In genomic region chr4:151285905-151286445, GRCm38 (mm10) we compare ENCODE assay signal across 21 mouse cellular contexts.
DNase-seq lines count a peak whose midpoint lies in the region; ATAC-seq and TF ChIP-seq lines count a peak whose summit lies in the region.
"Had no signal": no experiment of that assay in that cellular context is flagged by ENCODE, and none has a peak within 500 bp of the region (broad histone marks: within the 10 kb centered on the region; RNA-seq: fewer than 3 reads in every experiment).

No protein-coding gene starts in this region.

- ATAC-seq in forebrain, postnatal 0 days, result 0 out of 2 replicates have a peak, but pooled peaks have one; percentile 18
- ATAC-seq in forebrain, embryonic 11.5 days (replicated peaks; ENCODE audit: low FRiP score), result no peak
- no peak for ATAC-seq in midbrain, embryonic 14.5 days (ENCODE audit: low FRiP score, low TSS enrichment)
- ATAC-seq in hindbrain, embryonic 14.5 days (ENCODE audit: low FRiP score), result 0 out of 2 replicates have a peak, but pooled peaks have one; percentile 23
- no peak for ATAC-seq in neural tube, embryonic 13.5 days (ENCODE audit: low read depth)
- no peak for ATAC-seq in intestine, postnatal 0 days
- ATAC-seq: lung, postnatal 0 days; midbrain, embryonic 15.5 days had no signal

- H3K9ac ChIP-seq in forebrain, postnatal 0 days, result no peak overlapping the region
- H3K9ac ChIP-seq in forebrain, embryonic 11.5 days (ENCODE audit: low read length), result no peak overlapping the region
- no peak overlapping the region for H3K9ac ChIP-seq in midbrain, embryonic 14.5 days (replicated peaks; ENCODE audit: low read length)
- H3K9ac ChIP-seq in hindbrain, embryonic 14.5 days, result no peak overlapping the region
- H3K9ac ChIP-seq in neural tube, embryonic 13.5 days, result no peak overlapping the region
- no peak overlapping the region for H3K9ac ChIP-seq in intestine, postnatal 0 days (ENCODE audit: low read depth, low read length)
- H3K9ac ChIP-seq: heart, embryonic 13.5 days; midbrain, embryonic 15.5 days had no signal

- H3K4me1 ChIP-seq in forebrain, postnatal 0 days (ENCODE audit: insufficient read depth), result no peaks in the 10 kb centered on the region
- 0 out of 2 replicates have a peak, but pooled peaks cover 1% of the 10 kb centered on the region for H3K4me1 ChIP-seq in forebrain, embryonic 11.5 days (replicated peaks; ENCODE audit: control insufficient read depth, insufficient read depth, low read length)
- H3K4me1 ChIP-seq in midbrain, embryonic 14.5 days (ENCODE audit: control insufficient read depth, insufficient read depth, low read length), result peaks cover 11% of the 10 kb centered on the region
- peaks cover 24% of the 10 kb centered on the region for H3K4me1 ChIP-seq in midbrain, embryonic 10.5 days
- H3K4me1 ChIP-seq in hindbrain, embryonic 14.5 days (replicated peaks; ENCODE audit: control insufficient read depth, insufficient read depth, low read length), result peaks cover 17% of the 10 kb centered on the region
- H3K4me1 ChIP-seq in neural tube, embryonic 13.5 days (replicated peaks), result peaks cover 24% of the 10 kb centered on the region
- no peaks in the 10 kb centered on the region for H3K4me1 ChIP-seq in intestine, postnatal 0 days (replicated peaks; ENCODE audit: control insufficient read depth, insufficient read depth, low read length)
- H3K4me1 ChIP-seq: heart, embryonic 13.5 days had no signal

- H3K4me3 ChIP-seq in forebrain, postnatal 0 days (ENCODE audit: low read depth, low read length), result no peak overlapping the region
- no peak overlapping the region for H3K4me3 ChIP-seq in forebrain, embryonic 11.5 days (ENCODE audit: low read depth, low read length)
- H3K4me3 ChIP-seq in midbrain, embryonic 14.5 days (replicated peaks; ENCODE audit: low read depth, low read length), result no peak overlapping the region
- no peak overlapping the region for H3K4me3 ChIP-seq in midbrain, embryonic 10.5 days
- H3K4me3 ChIP-seq in hindbrain, embryonic 14.5 days (replicated peaks; ENCODE audit: low read length), result no peak overlapping the region
- H3K4me3 ChIP-seq in neural tube, embryonic 13.5 days, result no peak overlapping the region
- no peak overlapping the region for H3K4me3 ChIP-seq in intestine, postnatal 0 days (ENCODE audit: low read depth, low read length)
- H3K4me3 ChIP-seq: heart, adult 2 months; heart, embryonic 13.5 days; midbrain, embryonic 15.5 days had no signal

- no peak overlapping the region for H3K4me2 ChIP-seq in forebrain, postnatal 0 days (ENCODE audit: low read depth)
- H3K4me2 ChIP-seq in forebrain, embryonic 11.5 days (ENCODE audit: low read depth, low read length, severe bottlenecking), result no peak overlapping the region
- H3K4me2 ChIP-seq in midbrain, embryonic 14.5 days (ENCODE audit: low read length), result no peak overlapping the region
- no peak overlapping the region for H3K4me2 ChIP-seq in hindbrain, embryonic 14.5 days (replicated peaks)
- no peak overlapping the region for H3K4me2 ChIP-seq in neural tube, embryonic 13.5 days
- no peak overlapping the region for H3K4me2 ChIP-seq in intestine, postnatal 0 days (replicated peaks; ENCODE audit: low read depth)
- H3K4me2 ChIP-seq: heart, embryonic 13.5 days; midbrain, embryonic 15.5 days had no signal

- H3K36me3 ChIP-seq in forebrain, postnatal 0 days (ENCODE audit: insufficient read depth), result no peaks in the 10 kb centered on the region
- no peaks in the 10 kb centered on the region for H3K36me3 ChIP-seq in forebrain, embryonic 11.5 days (ENCODE audit: control insufficient read depth, insufficient read depth, low read length)
- no peaks in the 10 kb centered on the region for H3K36me3 ChIP-seq in midbrain, embryonic 14.5 days (ENCODE audit: control insufficient read depth, insufficient read depth, low read length)
- H3K36me3 ChIP-seq in midbrain, embryonic 10.5 days, result no peaks in the 10 kb centered on the region
- H3K36me3 ChIP-seq in hindbrain, embryonic 14.5 days (replicated peaks; ENCODE audit: control insufficient read depth, insufficient read depth), result no peaks in the 10 kb centered on the region
- no peaks in the 10 kb centered on the region for H3K36me3 ChIP-seq in neural tube, embryonic 13.5 days
- no peaks in the 10 kb centered on the region for H3K36me3 ChIP-seq in intestine, postnatal 0 days (ENCODE audit: control insufficient read depth, insufficient read depth)
- H3K36me3 ChIP-seq: heart, embryonic 13.5 days; midbrain, embryonic 15.5 days had no signal

- no peaks in the 10 kb centered on the region for H3K9me3 ChIP-seq in forebrain, postnatal 0 days (ENCODE audit: low read length)
- H3K9me3 ChIP-seq in forebrain, embryonic 11.5 days (ENCODE audit: control insufficient read depth, low read length), result no peaks in the 10 kb centered on the region
- no peaks in the 10 kb centered on the region for H3K9me3 ChIP-seq in midbrain, embryonic 14.5 days (ENCODE audit: control insufficient read depth, low read length)
- no peaks in the 10 kb centered on the region for H3K9me3 ChIP-seq in midbrain, embryonic 10.5 days (replicated peaks)
- no peaks in the 10 kb centered on the region for H3K9me3 ChIP-seq in hindbrain, embryonic 14.5 days (ENCODE audit: control insufficient read depth, low read length)
- H3K9me3 ChIP-seq in neural tube, embryonic 13.5 days, result no peaks in the 10 kb centered on the region
- H3K9me3 ChIP-seq in intestine, postnatal 0 days (ENCODE audit: control insufficient read depth), result no peaks in the 10 kb centered on the region
- H3K9me3 ChIP-seq: heart, embryonic 13.5 days; midbrain, embryonic 15.5 days had no signal

- TF ChIP-seq CTCF in forebrain, postnatal 0 days (IDR thresholded peaks at IDR 0.05; ENCODE audit: low read depth), result no peak
- no peak for TF ChIP-seq CTCF in intestine, postnatal 0 days (IDR thresholded peaks at IDR 0.05; ENCODE audit: low read depth)

- DNase-seq in forebrain, postnatal 0 days, result no peak
- no peak for DNase-seq in forebrain, embryonic 11.5 days (ENCODE audit: low spot score)
- no peak for DNase-seq in midbrain, embryonic 14.5 days
- no peak for DNase-seq in midbrain, embryonic 10.5 days (ENCODE audit: low spot score)
- DNase-seq in hindbrain, embryonic 14.5 days (ENCODE audit: low spot score), result no peak
- DNase-seq in kidney, postnatal 14 days, result no peak
- DNase-seq: adrenal gland, postnatal 25 days; cerebellum, adult 11 months; gastrocnemius, postnatal 36 days; heart, adult 2 months; heart, postnatal 14 days; kidney, adult 18-20 months; right cerebral cortex, adult 18-20 months; right cerebral cortex, postnatal 4 days; thymus, postnatal 14 days had no signal

- H3K27me3 ChIP-seq in forebrain, postnatal 0 days (ENCODE audit: insufficient read depth, low read length), result peaks cover 27% of the 10 kb centered on the region
- no peaks in the 10 kb centered on the region for H3K27me3 ChIP-seq in forebrain, embryonic 11.5 days (ENCODE audit: control insufficient read depth, insufficient read depth, low read length)
- H3K27me3 ChIP-seq in midbrain, embryonic 14.5 days (ENCODE audit: control insufficient read depth, insufficient read depth, low read length), result no peaks in the 10 kb centered on the region
- H3K27me3 ChIP-seq in midbrain, embryonic 10.5 days (ENCODE audit: low read depth, poor library complexity, severe bottlenecking), result peaks cover 13% of the 10 kb centered on the region
- no peaks in the 10 kb centered on the region for H3K27me3 ChIP-seq in hindbrain, embryonic 14.5 days (ENCODE audit: control insufficient read depth, insufficient read depth, low read length)
- H3K27me3 ChIP-seq in neural tube, embryonic 13.5 days, result no peaks in the 10 kb centered on the region; the same call in 1 of the 2 replicates
- H3K27me3 ChIP-seq in intestine, postnatal 0 days (replicated peaks; ENCODE audit: control insufficient read depth, insufficient read depth, low read length), result no peaks in the 10 kb centered on the region; the same call in 1 of the 2 replicates

- WGBS in forebrain, postnatal 0 days, result 25% methylated on average over 12 of the region's 12 CpGs
- 38% methylated on average over 12 of the region's 12 CpGs for WGBS in forebrain, embryonic 11.5 days
- WGBS in midbrain, embryonic 14.5 days, result 53% methylated on average over 12 of the region's 12 CpGs
- WGBS in midbrain, embryonic 10.5 days, result 70% methylated on average over 12 of the region's 12 CpGs
- WGBS in hindbrain, embryonic 14.5 days, result 32% methylated on average over 12 of the region's 12 CpGs
- 41% methylated on average over 12 of the region's 12 CpGs for WGBS in neural tube, embryonic 13.5 days
- WGBS in intestine, postnatal 0 days, result 68% methylated on average over 12 of the region's 12 CpGs

- no peak overlapping the region for H3K27ac ChIP-seq in forebrain, postnatal 0 days (ENCODE audit: low read depth, low read length)
- H3K27ac ChIP-seq in forebrain, embryonic 11.5 days (ENCODE audit: low read depth, low read length), result no peak overlapping the region
- H3K27ac ChIP-seq in midbrain, embryonic 14.5 days (replicated peaks; ENCODE audit: low read depth, low read length), result 0 out of 2 replicates have a peak overlapping the region, but pooled peaks have one; percentile 4
- no peak overlapping the region for H3K27ac ChIP-seq in midbrain, embryonic 10.5 days (replicated peaks)
- H3K27ac ChIP-seq in hindbrain, embryonic 14.5 days, result peak overlapping the region; percentile 29; the same call in 1 of the 2 replicates
- peak overlapping the region; percentile 20 for H3K27ac ChIP-seq in neural tube, embryonic 13.5 days (replicated peaks)
- no peak overlapping the region for H3K27ac ChIP-seq in intestine, postnatal 0 days (ENCODE audit: low read depth, low read length)
- H3K27ac ChIP-seq: heart, adult 2 months; heart, embryonic 13.5 days; kidney, postnatal 0 days; midbrain, embryonic 15.5 days had no signal

Comparison
In these comparisons a context has a peak if more than half of its experiments do, and no peak if none do; other contexts are left out.
1. ATAC-seq: peak in forebrain, postnatal 0 days (single experiment) and hindbrain, embryonic 14.5 days (single experiment); none in forebrain, embryonic 11.5 days (single experiment), midbrain, embryonic 14.5 days (single experiment), neural tube, embryonic 13.5 days (single experiment) and intestine, postnatal 0 days (single experiment).
2. H3K27ac ChIP-seq: peak in midbrain, embryonic 14.5 days (single experiment), hindbrain, embryonic 14.5 days (single experiment) and neural tube, embryonic 13.5 days (single experiment); none in forebrain, postnatal 0 days (single experiment), forebrain, embryonic 11.5 days (single experiment), midbrain, embryonic 10.5 days (single experiment) and intestine, postnatal 0 days (single experiment).